Mouse (Mus musculus) hindlimb bud, embryonic 11.5 days (tissue): ENCODE measurements around the gene Parp8.

Experiments used
- DNase-seq: peaks from one replicate; pipeline ENCODE4 v3.0.0-alpha.2; 2012; ENCODE audit warnings: low read depth, low spot score; ENCODE audit errors: extremely low spot score

The Parp8 gene

GRCm38 (mm10) chr13:117020631-117021030 is 4.7 kb downstream of the Parp8 start:
- DNase-seq: no peak

- no peak for DNase-seq
These were observed 6.7 kb downstream of the Parp8 start for GRCm38 (mm10) chr13:117018676-117019075.

- no peak for DNase-seq
These were observed 11.8 kb downstream of the Parp8 start for GRCm38 (mm10) chr13:117013516-117013915.

- DNase-seq: no peak
These were observed 13.3 kb downstream of the Parp8 start for GRCm38 (mm10) chr13:117012031-117012430.

GRCm38 (mm10) chr13:117010143-117010542 is 15.2 kb downstream of the Parp8 start:
- DNase-seq: no peak

- no peak for DNase-seq
These were observed 17.0 kb downstream of the Parp8 start for GRCm38 (mm10) chr13:117008021-117009015.

GRCm38 (mm10) chr13:117007566-117007965 is 17.8 kb downstream of the Parp8 start:
- no peak for DNase-seq

- DNase-seq: no peak
These were observed 18.7 kb downstream of the Parp8 start for GRCm38 (mm10) chr13:117006638-117007037.

- no peak for DNase-seq
These were observed 24.8 kb downstream of the Parp8 start for GRCm38 (mm10) chr13:117000493-117000892.

GRCm38 (mm10) chr13:116991560-116991959 is 33.8 kb downstream of the Parp8 start:
- no peak for DNase-seq

GRCm38 (mm10) chr13:116990327-116990726 is 35.0 kb downstream of the Parp8 start:
- DNase-seq: no peak

- no peak for DNase-seq
These were observed 36.6 kb downstream of the Parp8 start for GRCm38 (mm10) chr13:116988706-116989105.

GRCm38 (mm10) chr13:116988208-116988607 is 37.1 kb downstream of the Parp8 start:
- no peak for DNase-seq

GRCm38 (mm10) chr13:116987284-116987683 is 38.1 kb downstream of the Parp8 start:
- no peak for DNase-seq

GRCm38 (mm10) chr13:116986658-116987057 is 38.7 kb downstream of the Parp8 start:
- no peak for DNase-seq

- no peak for DNase-seq
These were observed 51.1 kb downstream of the Parp8 start for GRCm38 (mm10) chr13:116974081-116974860.

- no peak for DNase-seq
These were observed 51.8 kb downstream of the Parp8 start for GRCm38 (mm10) chr13:116973491-116973890.

GRCm38 (mm10) chr13:116972036-116972611 is 53.2 kb downstream of the Parp8 start:
- DNase-seq: no peak

- no peak for DNase-seq
These were observed 54.5 kb downstream of the Parp8 start for GRCm38 (mm10) chr13:116970706-116971428.

- no peak for DNase-seq
These were observed 55.7 kb downstream of the Parp8 start for GRCm38 (mm10) chr13:116969650-116970049.

- DNase-seq: no peak
These were observed 56.4 kb downstream of the Parp8 start for GRCm38 (mm10) chr13:116968906-116969305.
